Mouse (Mus musculus): ENCODE measurements around the gene Lsamp. TPM values are rescaled to one million over a fixed set of nuclear protein-coding genes. Genes with fewer than 3 reads are reported as not detected.

Lsamp gene
- total RNA-seq, 1 experiment = not detected

- H3K9me3 ChIP-seq (ENCODE audit: control insufficient read depth, insufficient read depth, low read depth, low read length) = no peaks in the 10 kb centered on the region
- H3K36me3 ChIP-seq (ENCODE audit: control insufficient read depth, insufficient read depth, low read length, poor library complexity, severe bottlenecking) = no peaks in the 10 kb centered on the region
- no peak for TF ChIP-seq HCFC1 (IDR thresholded peaks at IDR 0.05; ENCODE audit: borderline replicate concordance, insufficient read depth, low read length)
- TF ChIP-seq ZNF384 (IDR thresholded peaks at IDR 0.05; ENCODE audit: low read depth, low read length) = no peak
- TF ChIP-seq ZC3H11A (IDR thresholded peaks at IDR 0.05; ENCODE audit: borderline replicate concordance, low read depth, low read length) = no peak
- no peak for TF ChIP-seq MAFK (IDR thresholded peaks at IDR 0.05; ENCODE audit: insufficient read depth, low read depth, low read length)
- no peak for TF ChIP-seq CHD2 (IDR thresholded peaks at IDR 0.05; ENCODE audit: low read depth, low read length)
- H3K4me1 ChIP-seq (ENCODE audit: control insufficient read depth in 2 of 2, insufficient read depth in 2 of 2, low read length in 2 of 2, poor library complexity in 1 of 2) = no peaks in the 10 kb centered on the region
- no peak overlapping the region for H3K27ac ChIP-seq (ENCODE audit: insufficient read depth, low read depth, low read length, poor library complexity, severe bottlenecking)
- in situ Hi-C loops (cut with MboI; ENCODE audit: low sequenced_read_pairs in 2 of 2, unreplicated experiment in 2 of 2) = no loop called here
- no peak overlapping the region for H3K9ac ChIP-seq (ENCODE audit: insufficient read depth, low read depth, low read length, poor library complexity, severe bottlenecking)
- no peak overlapping the region for H3K4me3 ChIP-seq (ENCODE audit: insufficient read depth in 1 of 2, low read depth in 1 of 2, low read length in 2 of 2, poor library complexity in 1 of 2, severe bottlenecking in 1 of 2)
- no peak for DNase-seq (ENCODE audit: low read depth, low spot score)
Measured at GRCm38 (mm10) chr16:40504262-40504960, 520.2 kb downstream of the Lsamp start.

GRCm38 (mm10) chr16:40509146-40510030 is 525.2 kb downstream of the Lsamp start:
- Histone ChIP-seq H3K4me1 (ENCODE audit: control insufficient read depth in 2 of 2, insufficient read depth in 2 of 2, low read length in 2 of 2, poor library complexity in 1 of 2) (no peaks in the 10 kb centered on the region), H3K36me3 (ENCODE audit: control insufficient read depth, insufficient read depth, low read length, poor library complexity, severe bottlenecking) (no peaks in the 10 kb centered on the region), H3K9me3 (ENCODE audit: control insufficient read depth, insufficient read depth, low read depth, low read length) (no peaks in the 10 kb centered on the region), H3K4me3 (ENCODE audit: insufficient read depth in 1 of 2, low read depth in 1 of 2, low read length in 2 of 2, poor library complexity in 1 of 2, severe bottlenecking in 1 of 2) (no peak overlapping the region), H3K27ac (ENCODE audit: insufficient read depth, low read depth, low read length, poor library complexity, severe bottlenecking) (no peak overlapping the region), H3K9ac (ENCODE audit: insufficient read depth, low read depth, low read length, poor library complexity, severe bottlenecking) (no peak overlapping the region)
- no peak for DNase-seq (ENCODE audit: low read depth, low spot score)
- no peak for TF ChIP-seq ZC3H11A (IDR thresholded peaks at IDR 0.05; ENCODE audit: borderline replicate concordance, low read depth, low read length)
- no peak for TF ChIP-seq MAFK (IDR thresholded peaks at IDR 0.05; ENCODE audit: insufficient read depth, low read depth, low read length)
- TF ChIP-seq ZNF384 (IDR thresholded peaks at IDR 0.05; ENCODE audit: low read depth, low read length) = no peak
- no peak for TF ChIP-seq CHD2 (IDR thresholded peaks at IDR 0.05; ENCODE audit: low read depth, low read length)
- no peak for TF ChIP-seq HCFC1 (IDR thresholded peaks at IDR 0.05; ENCODE audit: borderline replicate concordance, insufficient read depth, low read length)
- in situ Hi-C loops (cut with MboI; ENCODE audit: low sequenced_read_pairs in 2 of 2, unreplicated experiment in 2 of 2) = no loop called here

- no peaks in the 10 kb centered on the region for H3K9me3 ChIP-seq (ENCODE audit: control insufficient read depth, insufficient read depth, low read depth, low read length)
- TF ChIP-seq HCFC1 (IDR thresholded peaks at IDR 0.05; ENCODE audit: borderline replicate concordance, insufficient read depth, low read length) (no peak), CHD2 (IDR thresholded peaks at IDR 0.05; ENCODE audit: low read depth, low read length) (no peak), MAFK (IDR thresholded peaks at IDR 0.05; ENCODE audit: insufficient read depth, low read depth, low read length) (no peak), ZNF384 (IDR thresholded peaks at IDR 0.05; ENCODE audit: low read depth, low read length) (no peak), ZC3H11A (IDR thresholded peaks at IDR 0.05; ENCODE audit: borderline replicate concordance, low read depth, low read length) (no peak)
- no peaks in the 10 kb centered on the region for H3K4me1 ChIP-seq (ENCODE audit: control insufficient read depth in 2 of 2, insufficient read depth in 2 of 2, low read length in 2 of 2, poor library complexity in 1 of 2)
- H3K4me3 ChIP-seq (ENCODE audit: insufficient read depth in 1 of 2, low read depth in 1 of 2, low read length in 2 of 2, poor library complexity in 1 of 2, severe bottlenecking in 1 of 2) = no peak overlapping the region
- no peak for DNase-seq (ENCODE audit: low read depth, low spot score)
- H3K36me3 ChIP-seq (ENCODE audit: control insufficient read depth, insufficient read depth, low read length, poor library complexity, severe bottlenecking) = no peaks in the 10 kb centered on the region
- no peak overlapping the region for H3K27ac ChIP-seq (ENCODE audit: insufficient read depth, low read depth, low read length, poor library complexity, severe bottlenecking)
- H3K9ac ChIP-seq (ENCODE audit: insufficient read depth, low read depth, low read length, poor library complexity, severe bottlenecking) = no peak overlapping the region
- in situ Hi-C loops (cut with MboI; ENCODE audit: low sequenced_read_pairs in 2 of 2, unreplicated experiment in 2 of 2) = no loop called here
Measured at GRCm38 (mm10) chr16:40536754-40537153, 552.6 kb downstream of the Lsamp start.

- H3K4me1 ChIP-seq (ENCODE audit: control insufficient read depth in 2 of 2, insufficient read depth in 2 of 2, low read length in 2 of 2, poor library complexity in 1 of 2) = no peaks in the 10 kb centered on the region
- no peaks in the 10 kb centered on the region for H3K9me3 ChIP-seq (ENCODE audit: control insufficient read depth, insufficient read depth, low read depth, low read length)
- TF ChIP-seq CHD2 (IDR thresholded peaks at IDR 0.05; ENCODE audit: low read depth, low read length) (no peak), ZC3H11A (IDR thresholded peaks at IDR 0.05; ENCODE audit: borderline replicate concordance, low read depth, low read length) (no peak), MAFK (IDR thresholded peaks at IDR 0.05; ENCODE audit: insufficient read depth, low read depth, low read length) (no peak), ZNF384 (IDR thresholded peaks at IDR 0.05; ENCODE audit: low read depth, low read length) (no peak), HCFC1 (IDR thresholded peaks at IDR 0.05; ENCODE audit: borderline replicate concordance, insufficient read depth, low read length) (no peak)
- in situ Hi-C loops (cut with MboI; ENCODE audit: low sequenced_read_pairs in 2 of 2, unreplicated experiment in 2 of 2) = no loop called here
- no peak overlapping the region for H3K9ac ChIP-seq (ENCODE audit: insufficient read depth, low read depth, low read length, poor library complexity, severe bottlenecking)
- DNase-seq (ENCODE audit: low read depth, low spot score) = no peak
- no peak overlapping the region for H3K4me3 ChIP-seq (ENCODE audit: insufficient read depth in 1 of 2, low read depth in 1 of 2, low read length in 2 of 2, poor library complexity in 1 of 2, severe bottlenecking in 1 of 2)
- no peaks in the 10 kb centered on the region for H3K36me3 ChIP-seq (ENCODE audit: control insufficient read depth, insufficient read depth, low read length, poor library complexity, severe bottlenecking)
- H3K27ac ChIP-seq (ENCODE audit: insufficient read depth, low read depth, low read length, poor library complexity, severe bottlenecking) = no peak overlapping the region
Measured at GRCm38 (mm10) chr16:40549663-40550062, 565.5 kb downstream of the Lsamp start.
